Mouse (Mus musculus): ENCODE data around the gene Ppm1m. TPM values are rescaled to one million over a fixed set of nuclear protein-coding genes. Genes with fewer than 3 reads are reported as not detected.

Gene Ppm1m
- polyA plus RNA-seq, 1 experiment, result 31.7 TPM

DNA sequence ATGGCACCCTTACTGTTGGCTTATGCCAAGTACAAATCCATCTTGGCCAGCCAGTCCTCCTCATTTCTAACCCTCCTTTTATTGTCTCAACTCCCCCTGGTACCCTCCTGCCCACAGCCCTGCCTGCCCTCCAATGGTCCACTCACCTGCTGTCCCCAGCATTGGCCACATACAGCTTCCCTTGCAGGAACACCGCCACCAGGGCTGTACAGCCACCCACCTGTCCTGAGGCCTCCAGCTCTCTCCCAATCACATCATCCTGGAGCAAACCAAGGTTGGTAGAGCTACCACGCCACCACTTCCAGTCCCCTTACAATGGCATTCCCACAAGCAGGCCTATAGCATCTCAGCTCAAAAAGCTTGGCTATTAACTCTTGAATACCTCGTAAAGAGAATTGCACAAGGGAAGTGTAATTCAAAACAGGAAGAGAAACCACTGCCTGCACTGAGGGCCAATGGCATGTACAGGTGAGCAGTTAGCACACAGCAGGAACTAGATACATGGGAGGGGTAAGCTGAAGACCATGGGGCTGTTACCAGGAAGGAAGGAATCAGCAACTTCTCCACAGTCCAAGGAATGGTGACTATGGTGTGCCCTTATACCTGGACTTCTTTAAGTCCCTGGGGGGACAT lies 2.3 kb downstream of the Ppm1m start:
- TF ChIP-seq POLR2A (IDR thresholded peaks at IDR 0.05; ENCODE audit: low read depth, low read length) (no peak), CTCF (IDR thresholded peaks at IDR 0.05; ENCODE audit: borderline replicate concordance, insufficient read depth, low read length) (no peak)
- H3K27ac ChIP-seq (ENCODE audit: insufficient read depth, low read length), result no peak overlapping the region
- no peak overlapping the region for H3K4me3 ChIP-seq (ENCODE audit: insufficient read depth, low read length)
- H3K4me1 ChIP-seq (ENCODE audit: control insufficient read depth, insufficient read depth, low read length), result no peaks in the 10 kb centered on the region; the same call in 1 of the 2 replicates

DNA sequence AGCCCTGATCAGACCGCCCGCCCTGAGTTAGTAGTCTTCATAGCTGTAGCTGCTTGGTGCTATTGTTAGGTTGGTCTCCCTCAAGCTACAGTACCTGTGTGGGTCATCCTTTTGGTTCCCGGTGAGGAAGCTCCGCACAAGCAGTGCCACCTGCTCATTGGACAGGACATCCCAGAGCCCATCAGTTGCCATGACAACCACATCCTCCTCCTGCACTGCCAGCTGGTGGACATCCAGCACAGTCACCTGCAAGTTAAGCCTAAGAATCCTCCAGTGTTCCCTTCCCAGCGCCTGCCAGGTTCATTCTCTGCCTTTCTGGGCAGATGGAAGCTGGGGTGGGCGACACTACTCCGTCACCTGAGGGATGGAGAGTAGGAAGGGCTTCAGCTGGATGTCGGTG lies 3.9 kb downstream of the Ppm1m start:
- no peak for TF ChIP-seq POLR2A (IDR thresholded peaks at IDR 0.05; ENCODE audit: low read depth, low read length)
- no peak for TF ChIP-seq CTCF (IDR thresholded peaks at IDR 0.05; ENCODE audit: borderline replicate concordance, insufficient read depth, low read length)

DNA sequence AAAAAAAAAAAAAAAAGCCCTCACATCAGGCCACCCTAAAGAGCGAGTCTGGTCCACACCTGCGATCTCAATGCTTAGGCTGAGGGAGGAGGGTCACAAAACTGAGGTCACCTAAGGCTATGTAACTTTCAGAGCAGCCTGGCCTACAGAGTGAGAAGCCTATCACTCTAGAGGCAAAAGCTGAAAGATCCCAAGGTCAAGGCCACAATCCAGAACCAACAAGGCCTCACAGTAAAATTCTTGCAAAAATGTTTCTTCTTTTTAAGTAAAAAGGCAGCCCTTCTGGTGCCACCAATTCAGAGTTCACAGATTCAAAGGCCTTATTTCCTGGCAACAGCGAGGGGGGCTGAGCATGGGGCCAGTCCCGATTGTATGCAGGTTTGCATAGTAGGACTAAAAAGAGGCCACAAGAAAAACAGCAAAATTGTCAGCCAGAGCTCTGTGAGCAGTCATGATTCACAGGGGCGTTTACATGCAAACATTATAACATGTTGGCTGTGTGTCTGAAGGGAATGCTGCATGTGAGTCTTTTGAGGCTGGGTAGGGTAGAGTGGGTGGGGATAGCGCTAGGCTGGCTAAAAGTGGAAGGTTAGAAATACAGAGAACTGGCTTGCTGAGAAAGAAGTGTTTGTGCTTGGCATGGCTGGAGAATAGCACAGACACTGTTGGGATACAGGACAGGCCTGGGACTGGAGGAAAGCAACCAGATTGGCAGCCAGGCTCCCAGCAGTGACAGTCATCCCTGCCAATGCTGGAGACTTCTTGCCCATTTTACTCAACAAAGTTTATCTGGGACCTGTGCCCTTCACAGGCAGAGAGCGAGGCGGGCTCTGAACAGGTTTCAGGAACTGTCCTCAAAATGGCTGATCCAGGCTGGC lies 5.4 kb downstream of the Ppm1m start:
- TF ChIP-seq POLR2A (IDR thresholded peaks at IDR 0.05; ENCODE audit: low read depth, low read length) (no peak), CTCF (IDR thresholded peaks at IDR 0.05; ENCODE audit: borderline replicate concordance, insufficient read depth, low read length) (no peak)
- H3K27ac ChIP-seq (ENCODE audit: insufficient read depth, low read length), result no peak overlapping the region
- H3K4me1 ChIP-seq (ENCODE audit: control insufficient read depth, insufficient read depth, low read length), result no peaks in the 10 kb centered on the region; the same call in 1 of the 2 replicates
- H3K4me3 ChIP-seq (ENCODE audit: insufficient read depth, low read length), result no peak overlapping the region

More for the DNA sequence above, 3.9 kb downstream of the Ppm1m start:
- H3K27ac ChIP-seq (ENCODE audit: insufficient read depth, low read length), result no peak overlapping the region
- H3K4me1 ChIP-seq (ENCODE audit: control insufficient read depth, insufficient read depth, low read length), result no peaks in the 10 kb centered on the region; the same call in 1 of the 2 replicates
- H3K4me3 ChIP-seq (ENCODE audit: insufficient read depth, low read length), result no peak overlapping the region

DNA sequence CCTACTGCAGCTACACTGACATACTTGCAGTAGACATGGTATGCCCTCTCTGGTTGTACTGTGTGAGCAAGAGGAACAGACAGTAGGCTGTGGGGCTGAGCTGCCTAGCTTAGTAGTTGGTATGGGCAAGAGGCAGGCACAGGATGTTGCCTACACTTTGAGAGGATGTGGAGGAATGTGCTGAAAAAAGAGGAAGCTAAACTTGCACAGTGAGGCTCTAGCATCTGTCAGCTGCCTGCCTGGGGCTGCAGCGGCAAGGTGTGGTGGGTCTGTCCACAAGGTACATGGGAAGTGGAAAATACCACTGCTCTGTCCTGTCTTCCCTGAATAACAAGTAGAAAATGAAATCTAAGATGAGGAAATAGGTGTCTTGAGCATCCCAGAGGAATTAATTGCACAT lies 6.5 kb downstream of the Ppm1m start:
- Histone ChIP-seq H3K27ac (ENCODE audit: insufficient read depth, low read length) (no peak overlapping the region), H3K4me3 (ENCODE audit: insufficient read depth, low read length) (no peak overlapping the region), H3K4me1 (ENCODE audit: control insufficient read depth, insufficient read depth, low read length) (no peaks in the 10 kb centered on the region; the same call in 1 of the 2 replicates)
- TF ChIP-seq CTCF (IDR thresholded peaks at IDR 0.05; ENCODE audit: borderline replicate concordance, insufficient read depth, low read length), result no peak
- no peak; the same call in 1 of the 2 replicates for TF ChIP-seq POLR2A (IDR thresholded peaks at IDR 0.05; ENCODE audit: low read depth, low read length)

DNA sequence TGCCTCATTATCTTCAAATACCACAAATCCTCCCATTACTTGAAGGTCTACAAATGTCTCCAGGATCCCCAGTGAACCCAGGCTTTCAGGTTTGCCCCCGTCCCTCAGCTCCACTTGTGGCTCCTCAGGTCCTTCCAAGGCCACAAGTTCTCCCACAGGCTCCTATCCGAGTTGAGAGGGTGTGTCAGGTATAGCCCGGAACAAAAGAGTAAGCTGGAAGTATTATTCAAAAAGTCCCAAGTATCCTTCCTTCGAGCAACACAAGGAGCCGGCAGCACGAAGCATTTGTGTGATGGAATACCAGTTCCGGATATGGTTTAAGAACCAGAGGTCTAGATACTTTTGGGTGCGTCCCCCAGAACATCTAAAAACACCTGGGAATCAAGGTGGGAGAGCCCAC lies 7.5 kb downstream of the Ppm1m start:
- Histone ChIP-seq H3K4me3 (ENCODE audit: insufficient read depth, low read length) (no peak overlapping the region), H3K27ac (ENCODE audit: insufficient read depth, low read length) (no peak overlapping the region), H3K4me1 (ENCODE audit: control insufficient read depth, insufficient read depth, low read length) (no peaks in the 10 kb centered on the region)
- TF ChIP-seq POLR2A (IDR thresholded peaks at IDR 0.05; ENCODE audit: low read depth, low read length) (no peak), CTCF (IDR thresholded peaks at IDR 0.05; ENCODE audit: borderline replicate concordance, insufficient read depth, low read length) (no peak)

DNA sequence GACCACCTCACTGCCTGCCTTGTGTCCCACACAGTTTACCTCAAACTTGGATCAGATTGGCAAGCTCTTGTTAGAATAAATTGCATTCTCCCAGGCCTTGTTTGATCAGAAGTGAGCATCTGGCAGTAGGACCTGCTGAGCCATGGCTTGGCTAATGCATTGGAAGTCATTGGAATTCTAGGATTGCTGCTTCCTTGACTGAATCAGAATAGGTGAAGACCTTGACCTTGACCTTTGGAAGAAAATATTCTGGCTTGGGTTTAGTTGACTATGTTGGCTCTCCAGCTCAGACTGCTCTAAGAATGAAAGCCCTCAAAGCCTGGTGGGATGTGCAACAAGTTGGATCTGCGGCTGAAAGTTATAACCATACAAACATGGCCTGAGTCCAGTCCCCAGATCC lies 8.2 kb downstream of the Ppm1m start:
- Histone ChIP-seq H3K27ac (ENCODE audit: insufficient read depth, low read length) (no peak overlapping the region), H3K4me3 (ENCODE audit: insufficient read depth, low read length) (no peak overlapping the region), H3K4me1 (ENCODE audit: control insufficient read depth, insufficient read depth, low read length) (no peaks in the 10 kb centered on the region)
- TF ChIP-seq CTCF (IDR thresholded peaks at IDR 0.05; ENCODE audit: borderline replicate concordance, insufficient read depth, low read length) (no peak), POLR2A (IDR thresholded peaks at IDR 0.05; ENCODE audit: low read depth, low read length) (no peak)

DNA sequence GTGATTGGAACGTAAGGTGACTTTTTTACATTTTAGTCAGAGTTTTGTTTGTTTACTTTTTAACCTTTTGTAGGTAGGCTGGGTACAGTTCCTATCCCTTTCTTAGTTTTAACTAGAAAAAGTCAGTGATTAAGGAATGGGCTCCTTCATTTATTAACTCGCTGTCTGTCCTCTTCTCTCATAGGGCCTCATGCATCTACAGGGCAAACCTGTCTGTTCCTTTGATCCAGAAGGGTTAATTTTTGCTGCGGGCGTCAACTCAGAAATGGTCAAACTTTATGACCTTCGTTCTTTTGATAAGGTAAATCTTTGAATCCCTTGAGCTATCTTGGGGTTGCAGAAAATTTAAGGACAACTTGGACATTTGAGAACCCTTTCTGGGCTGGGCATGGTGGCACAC lies 15.6 kb downstream of the Ppm1m start:
- TF ChIP-seq CTCF (IDR thresholded peaks at IDR 0.05; ENCODE audit: borderline replicate concordance, insufficient read depth, low read length) (no peak), POLR2A (IDR thresholded peaks at IDR 0.05; ENCODE audit: low read depth, low read length) (no peak)
- H3K27ac ChIP-seq (ENCODE audit: insufficient read depth, low read length), result no peak overlapping the region

DNA sequence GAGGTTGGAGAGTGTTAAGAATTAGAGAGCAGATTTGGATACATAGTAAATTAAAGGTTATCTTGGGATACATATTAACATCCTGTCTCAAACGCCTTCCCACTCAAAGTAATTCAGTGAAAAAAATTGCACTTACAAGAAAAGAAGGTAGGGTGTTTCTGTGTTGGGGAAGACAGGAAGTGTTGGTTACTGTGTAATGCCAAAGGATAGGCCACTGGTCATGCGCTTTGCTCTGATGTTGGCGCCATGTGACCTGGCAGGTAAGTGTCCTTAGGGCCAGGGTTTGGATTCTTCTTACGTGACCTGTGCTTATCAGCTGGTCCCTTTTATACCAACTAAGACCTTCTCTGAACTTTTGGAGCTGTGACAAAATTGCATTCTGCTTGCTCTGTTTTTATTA lies 17.4 kb downstream of the Ppm1m start:
- Histone ChIP-seq H3K4me3 (ENCODE audit: insufficient read depth, low read length) (no peak overlapping the region), H3K4me1 (ENCODE audit: control insufficient read depth, insufficient read depth, low read length) (no peaks in the 10 kb centered on the region), H3K27ac (ENCODE audit: insufficient read depth, low read length) (no peak overlapping the region)
- no peak for TF ChIP-seq CTCF (IDR thresholded peaks at IDR 0.05; ENCODE audit: borderline replicate concordance, insufficient read depth, low read length)
- TF ChIP-seq POLR2A (IDR thresholded peaks at IDR 0.05; ENCODE audit: low read depth, low read length), result no peak

More for the DNA sequence above, 15.6 kb downstream of the Ppm1m start:
- Histone ChIP-seq H3K4me1 (ENCODE audit: control insufficient read depth, insufficient read depth, low read length) (no peaks in the 10 kb centered on the region), H3K4me3 (ENCODE audit: insufficient read depth, low read length) (no peak overlapping the region)

DNA sequence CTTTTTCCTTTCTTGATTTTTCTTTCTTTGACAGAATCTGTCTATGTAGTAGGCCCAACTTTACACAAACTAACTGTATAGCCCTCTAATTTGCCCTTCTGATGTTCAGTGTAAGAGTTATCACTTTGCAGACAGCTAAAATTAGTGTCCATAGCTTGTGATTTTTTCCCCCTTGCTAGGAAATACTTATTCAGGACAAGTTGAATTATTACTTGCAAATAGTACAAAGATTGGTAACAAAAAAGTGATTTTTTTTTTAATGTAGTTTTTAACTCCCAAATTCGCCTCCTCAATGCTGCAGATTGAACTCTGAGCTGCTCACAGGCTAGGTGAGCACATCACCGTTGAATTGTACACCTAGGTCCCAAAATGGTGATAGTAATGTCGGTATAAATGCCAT lies 19.6 kb downstream of the Ppm1m start:
- Histone ChIP-seq H3K27ac (ENCODE audit: insufficient read depth, low read length) (no peak overlapping the region), H3K4me1 (ENCODE audit: control insufficient read depth, insufficient read depth, low read length) (no peaks in the 10 kb centered on the region; the same call in 1 of the 2 replicates)
- TF ChIP-seq POLR2A (IDR thresholded peaks at IDR 0.05; ENCODE audit: low read depth, low read length) (no peak), CTCF (IDR thresholded peaks at IDR 0.05; ENCODE audit: borderline replicate concordance, insufficient read depth, low read length) (no peak)

DNA sequence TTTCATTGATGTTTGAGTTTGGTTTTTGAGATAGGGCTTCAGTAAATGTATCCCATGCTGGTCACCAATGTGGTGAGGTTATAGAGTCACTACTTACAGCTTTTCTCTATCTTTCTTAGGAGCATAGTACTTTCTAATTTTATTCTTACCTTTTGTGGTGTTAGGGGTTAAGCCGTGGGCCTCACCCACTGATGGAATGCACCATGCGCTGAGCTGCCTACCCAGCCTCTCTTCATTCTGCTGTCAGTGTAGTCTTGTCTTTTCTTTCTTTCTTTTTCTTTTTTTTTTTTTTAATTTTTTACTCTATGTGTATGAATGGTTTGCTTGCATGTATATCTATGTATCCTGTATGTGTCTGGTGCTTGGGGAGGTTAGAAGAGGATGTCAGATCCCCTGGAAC lies 20.1 kb downstream of the Ppm1m start:
- Histone ChIP-seq H3K27ac (ENCODE audit: insufficient read depth, low read length) (no peak overlapping the region), H3K4me1 (ENCODE audit: control insufficient read depth, insufficient read depth, low read length) (peaks cover 3% of the 10 kb centered on the region; the same call in 1 of the 2 replicates)
- TF ChIP-seq CTCF (IDR thresholded peaks at IDR 0.05; ENCODE audit: borderline replicate concordance, insufficient read depth, low read length), result no peak
- no peak for TF ChIP-seq POLR2A (IDR thresholded peaks at IDR 0.05; ENCODE audit: low read depth, low read length)

More for the DNA sequence above, 19.6 kb downstream of the Ppm1m start:
- no peak overlapping the region for H3K4me3 ChIP-seq (ENCODE audit: insufficient read depth, low read length)

More for the DNA sequence above, 20.1 kb downstream of the Ppm1m start:
- no peak overlapping the region for H3K4me3 ChIP-seq (ENCODE audit: insufficient read depth, low read length)
